Mouse (Mus musculus): ENCODE results near the gene Cdr2.
A peak's percentile ranks its signal among the peaks of the same experiment; 100 is the strongest.
"Not testable (repeated sequence)": the region's sequence is repeated elsewhere in the genome, so short reads cannot be mapped to it uniquely, and the experiment has no call there.

Gene Cdr2

DNA sequence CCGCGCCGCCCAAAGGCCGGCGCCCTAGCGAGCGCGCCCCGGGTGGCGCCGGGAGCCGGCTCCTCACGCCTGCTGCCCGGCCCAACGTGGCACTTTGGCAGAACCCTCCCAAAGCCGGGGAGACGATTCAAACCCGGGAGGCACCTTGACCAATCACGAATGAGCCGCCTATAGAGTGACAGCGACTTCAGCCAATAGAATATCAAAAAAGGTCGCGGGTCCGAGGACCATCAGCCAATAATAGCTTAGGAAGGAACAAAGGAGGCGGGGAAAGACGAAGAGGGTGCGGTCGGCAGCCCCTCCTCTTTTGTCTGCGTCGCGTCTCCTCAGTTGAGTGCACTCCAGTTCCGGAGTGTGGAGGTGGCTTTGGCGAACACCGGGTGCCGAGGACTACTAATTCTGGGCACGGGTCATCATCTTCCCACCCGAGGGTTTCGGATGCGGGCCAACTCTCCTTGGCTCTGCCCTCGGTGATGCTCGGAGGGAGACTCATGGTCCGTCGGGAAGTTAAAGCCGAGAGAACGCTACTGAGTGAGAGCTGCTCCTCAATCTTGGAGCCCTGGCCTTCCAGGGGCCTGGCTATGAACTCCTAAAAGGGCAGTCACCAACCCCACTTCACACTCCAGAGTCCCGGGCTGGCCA lies at the start of gene Cdr2, which contains the start of gene Mfsd13b:
Gene Cdr2, minus strand, starts transcription at position 113 of the 642 bp plus-strand sequence.
Gene Mfsd13b, plus strand, starts transcription at position 310 of the 642 bp plus-strand sequence.
- peak; percentile 100 for DNase-seq (ENCODE audit: low read depth)

DNA sequence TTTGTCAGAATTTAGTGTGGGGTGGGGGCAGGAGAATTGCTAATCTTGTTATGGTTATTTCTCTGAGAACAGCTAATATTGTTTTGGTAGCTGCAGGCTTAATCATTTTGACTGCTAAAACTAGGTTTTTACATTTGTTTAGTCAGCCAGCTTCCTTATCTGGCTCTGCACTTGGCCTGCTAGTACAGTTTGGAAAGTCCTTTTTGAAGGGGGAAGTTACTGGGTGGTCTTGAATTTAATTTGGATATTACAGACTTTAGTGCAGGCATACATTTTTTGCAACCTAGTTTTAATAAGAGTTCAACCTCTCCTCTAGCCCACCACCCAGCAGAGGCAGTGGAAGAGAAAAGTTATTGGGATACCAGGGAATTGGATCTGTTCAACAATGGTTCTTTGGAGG lies 47.8 kb upstream of the Cdr2 start:
- not testable (repeated sequence) for DNase-seq (ENCODE audit: low read depth)

DNA sequence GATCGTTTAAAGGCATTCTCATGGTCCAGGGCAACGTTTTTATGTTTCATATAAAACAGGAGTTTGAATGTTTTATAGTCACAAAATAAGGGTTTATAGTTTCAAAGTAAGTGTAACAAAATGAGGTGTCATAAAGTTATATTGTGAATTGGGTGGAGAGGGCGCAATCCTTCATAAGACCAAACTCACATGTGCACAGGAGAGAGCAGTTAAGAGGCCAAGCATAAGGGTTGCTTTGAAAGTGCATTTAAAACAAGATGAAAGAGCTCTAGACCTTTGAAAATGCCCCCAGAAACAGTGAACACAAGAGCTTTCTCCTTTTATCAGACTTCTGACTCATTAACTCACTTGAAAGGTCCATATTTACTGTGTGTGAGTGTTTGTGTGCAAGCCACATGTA lies 44.2 kb upstream of the Cdr2 start:
- no peak for DNase-seq (ENCODE audit: low read depth)

DNA sequence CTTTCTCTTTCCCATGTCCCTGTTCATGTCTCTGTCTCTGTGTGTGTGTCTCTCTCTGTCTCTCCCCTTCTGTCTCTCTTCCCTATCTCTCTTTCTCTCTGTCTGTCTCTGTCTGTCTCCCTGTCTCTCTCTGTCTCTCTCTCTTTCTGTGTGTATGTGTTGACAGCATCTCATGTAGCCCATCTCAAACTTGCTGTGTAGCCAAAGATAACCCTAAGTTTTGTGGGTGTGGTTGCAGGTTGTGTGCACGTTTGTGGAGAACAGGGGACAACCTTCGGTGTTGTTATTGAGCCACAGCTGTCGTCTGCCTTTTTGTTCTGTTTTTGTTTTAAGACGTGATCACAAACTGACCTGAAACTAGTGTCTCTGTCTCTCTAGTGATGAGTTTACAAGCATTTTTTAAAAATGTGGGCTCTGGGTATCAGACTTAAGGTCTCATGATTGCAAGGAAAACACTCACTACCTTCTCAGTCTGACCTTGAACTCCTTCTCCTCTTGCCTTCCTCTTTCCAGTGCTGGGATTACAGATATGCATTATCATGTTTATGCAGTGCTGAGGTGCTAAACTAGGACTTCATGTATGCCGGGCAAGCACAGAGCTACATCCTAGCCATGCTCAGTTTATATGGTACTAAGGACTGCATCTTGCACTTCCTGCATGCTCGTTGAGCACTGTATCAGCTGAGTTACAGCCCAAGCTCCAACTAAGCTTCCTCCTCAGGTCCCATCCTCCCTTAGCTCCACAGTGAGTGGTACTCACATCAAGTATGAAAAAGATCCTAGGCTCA lies 43.3 kb upstream of the Cdr2 start:
- DNase-seq (ENCODE audit: low read depth): no peak

DNA sequence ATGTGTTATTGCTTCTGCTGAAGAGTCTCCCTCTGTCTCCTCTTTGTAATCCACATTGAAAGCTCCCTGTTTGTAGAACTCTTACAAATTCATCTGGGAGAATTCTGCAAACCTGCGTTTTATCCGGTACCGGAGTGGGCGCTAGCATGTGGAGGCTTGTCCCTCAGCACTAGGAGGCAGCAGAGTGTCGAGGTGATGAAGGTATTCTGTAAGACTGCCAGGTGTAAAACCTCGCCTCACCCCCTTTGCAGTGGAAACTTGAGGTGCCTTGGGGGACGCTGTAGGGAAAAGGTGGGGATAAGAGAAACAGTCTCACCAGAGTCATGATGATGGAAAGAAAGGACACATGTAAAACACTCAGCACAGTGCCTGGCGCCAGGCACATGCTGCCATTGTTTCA lies 38.2 kb upstream of the Cdr2 start:
- DNase-seq (ENCODE audit: low read depth): peak; percentile 22

DNA sequence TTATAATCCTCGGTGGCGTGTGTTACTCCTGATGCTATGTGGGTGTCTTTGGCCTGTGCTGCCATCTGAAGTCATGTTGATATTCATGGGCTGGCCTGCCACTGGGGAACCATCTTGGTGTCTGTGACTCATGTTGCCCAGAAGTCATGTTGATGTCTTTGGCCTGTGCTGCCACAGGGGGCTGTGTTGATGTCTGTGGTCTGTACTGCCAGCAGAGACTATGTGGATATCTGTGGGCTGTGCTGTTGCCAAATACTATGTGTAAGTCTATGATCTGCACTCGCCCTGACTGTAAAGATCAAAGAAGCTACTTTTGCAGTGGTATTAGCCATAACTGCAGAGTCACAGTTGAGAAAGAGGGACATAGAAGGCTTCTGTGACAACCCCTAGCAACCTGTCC lies 36.7 kb upstream of the Cdr2 start:
- no peak for DNase-seq (ENCODE audit: low read depth)

DNA sequence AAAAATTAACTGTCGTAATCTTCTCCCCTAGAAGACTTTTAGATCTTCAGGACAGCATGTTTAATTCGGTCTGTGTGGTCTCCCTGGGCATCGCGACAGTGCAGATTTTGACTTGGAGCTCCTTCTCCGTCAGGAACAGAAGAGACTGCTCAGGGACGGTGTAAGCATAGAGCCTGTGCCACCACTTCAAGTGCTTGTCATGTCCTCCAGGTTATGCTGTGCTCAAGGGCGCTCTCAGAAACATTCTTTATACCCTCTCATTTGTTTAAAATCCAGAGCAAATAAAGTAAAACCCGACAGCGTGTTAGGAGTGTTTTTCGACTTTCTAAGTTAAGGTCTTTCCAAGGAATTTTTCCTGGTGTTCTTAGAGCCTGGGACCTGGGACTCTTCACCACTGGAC lies 32.4 kb upstream of the Cdr2 start:
- DNase-seq (ENCODE audit: low read depth): no peak

DNA sequence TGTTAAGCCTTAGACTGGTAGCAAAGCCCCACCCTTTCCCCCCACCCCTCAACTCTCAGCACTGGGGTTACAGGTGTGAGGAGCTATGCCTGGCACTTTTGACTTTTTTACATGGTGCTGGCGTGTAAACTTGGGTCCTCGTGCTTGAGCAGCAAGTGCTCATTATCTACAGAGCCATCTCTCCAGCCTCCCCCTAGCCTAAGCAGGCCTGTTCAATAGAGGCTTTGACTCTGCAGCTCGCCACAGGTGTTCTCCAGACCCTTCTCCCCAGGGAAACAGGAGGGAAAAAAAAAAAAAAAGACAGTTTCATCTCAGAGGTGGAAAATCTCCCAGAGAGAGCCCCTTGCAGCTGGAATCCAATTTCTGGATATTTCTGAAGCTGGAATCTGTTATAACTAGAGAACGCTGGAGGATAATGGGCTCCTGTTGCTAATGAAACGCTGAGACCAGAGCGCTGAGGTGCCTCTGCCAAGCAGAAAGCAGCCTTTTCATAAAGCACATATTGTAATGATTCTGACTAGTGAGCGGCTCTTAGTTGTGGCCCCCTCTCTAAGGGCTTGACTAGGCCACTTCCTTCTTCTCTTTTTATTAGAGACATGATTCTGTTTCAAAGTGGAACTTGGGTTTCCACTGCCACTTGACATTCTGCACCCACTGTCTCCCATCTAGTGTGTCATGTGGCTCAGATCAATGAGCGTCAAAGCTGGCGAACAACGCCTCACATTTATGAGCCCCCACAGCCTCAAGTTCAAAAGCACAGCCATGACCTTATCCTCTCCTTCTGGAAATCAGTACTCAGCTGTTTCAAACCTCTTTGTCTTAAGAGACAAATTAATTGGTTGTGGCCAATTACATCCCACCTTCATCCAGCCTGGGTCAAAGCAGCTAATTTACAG lies 29.9 kb upstream of the Cdr2 start:
- DNase-seq (ENCODE audit: low read depth): no peak

DNA sequence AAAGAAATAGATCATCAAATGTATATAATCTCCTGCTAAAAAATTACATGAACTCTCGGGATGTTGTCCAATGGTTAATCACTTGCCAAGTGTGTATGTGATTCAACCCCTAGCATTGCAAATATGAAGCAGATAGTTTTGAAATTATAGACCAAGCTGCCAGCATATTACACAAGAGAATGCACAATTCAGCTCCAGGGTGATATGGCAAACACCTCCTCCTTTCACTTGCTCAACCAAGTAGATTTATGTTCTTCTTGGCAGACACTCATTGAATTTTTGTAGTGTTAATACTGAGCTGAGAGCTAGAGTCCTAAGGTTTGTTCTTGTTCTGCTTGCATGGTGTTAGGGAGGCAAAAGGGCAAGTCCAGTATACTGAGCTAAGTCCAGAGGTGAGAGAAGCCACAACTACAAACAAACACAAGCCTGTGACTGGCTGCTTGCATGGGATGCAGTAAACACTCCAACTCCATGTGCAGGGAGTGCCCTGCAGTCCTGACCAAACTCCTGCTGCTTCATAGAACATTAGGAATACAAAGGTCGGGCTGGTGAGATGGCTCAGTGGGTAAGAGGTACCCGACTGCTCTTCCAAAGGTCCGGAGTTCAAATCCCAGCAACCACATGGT lies 21.8 kb upstream of the Cdr2 start:
- DNase-seq (ENCODE audit: low read depth): no peak

DNA sequence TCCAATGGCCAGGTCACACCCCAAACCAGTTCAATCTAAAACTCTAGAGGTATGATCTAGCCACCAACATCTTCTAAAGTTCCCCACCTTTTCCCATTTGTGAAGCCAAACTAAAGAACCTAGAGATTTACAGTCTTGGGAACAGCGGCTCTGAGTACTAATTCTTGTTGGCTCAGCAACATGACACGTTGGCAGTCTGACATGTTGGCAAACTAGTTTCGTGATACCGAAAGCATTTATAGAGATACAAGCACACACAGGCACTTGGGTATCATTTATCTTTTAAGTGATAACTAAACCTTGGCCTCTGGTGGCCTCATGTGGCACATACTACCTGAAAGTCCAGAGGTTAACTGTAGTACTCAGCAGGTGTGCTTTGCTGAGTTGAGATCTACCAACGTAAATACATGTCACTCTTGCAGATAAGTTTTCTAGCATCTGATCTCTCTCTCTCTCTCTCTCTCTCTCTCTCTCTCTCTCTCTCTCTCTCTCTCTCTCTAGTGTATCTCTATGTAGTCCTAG lies 20.4 kb upstream of the Cdr2 start:
- DNase-seq (ENCODE audit: low read depth): no peak

DNA sequence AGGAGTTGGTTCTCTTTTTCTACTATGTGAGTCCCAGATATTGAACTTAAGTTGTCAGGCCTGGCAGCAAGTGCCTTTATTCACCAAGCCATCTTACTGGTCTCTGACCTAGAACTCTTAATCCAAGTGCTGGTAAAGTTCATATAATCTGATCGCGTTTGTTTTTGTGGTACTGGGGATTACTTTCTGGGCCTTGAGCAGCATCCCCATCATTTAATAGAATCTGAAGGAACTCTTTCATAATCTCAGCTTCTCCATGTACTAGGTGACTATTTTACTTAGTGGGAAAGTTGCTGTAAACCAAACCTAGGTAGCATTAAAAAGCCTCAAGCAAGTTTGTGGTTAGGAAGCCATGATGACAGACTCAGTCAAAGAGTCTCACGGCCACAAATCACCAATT lies 19.8 kb upstream of the Cdr2 start:
- DNase-seq (ENCODE audit: low read depth): no peak

DNA sequence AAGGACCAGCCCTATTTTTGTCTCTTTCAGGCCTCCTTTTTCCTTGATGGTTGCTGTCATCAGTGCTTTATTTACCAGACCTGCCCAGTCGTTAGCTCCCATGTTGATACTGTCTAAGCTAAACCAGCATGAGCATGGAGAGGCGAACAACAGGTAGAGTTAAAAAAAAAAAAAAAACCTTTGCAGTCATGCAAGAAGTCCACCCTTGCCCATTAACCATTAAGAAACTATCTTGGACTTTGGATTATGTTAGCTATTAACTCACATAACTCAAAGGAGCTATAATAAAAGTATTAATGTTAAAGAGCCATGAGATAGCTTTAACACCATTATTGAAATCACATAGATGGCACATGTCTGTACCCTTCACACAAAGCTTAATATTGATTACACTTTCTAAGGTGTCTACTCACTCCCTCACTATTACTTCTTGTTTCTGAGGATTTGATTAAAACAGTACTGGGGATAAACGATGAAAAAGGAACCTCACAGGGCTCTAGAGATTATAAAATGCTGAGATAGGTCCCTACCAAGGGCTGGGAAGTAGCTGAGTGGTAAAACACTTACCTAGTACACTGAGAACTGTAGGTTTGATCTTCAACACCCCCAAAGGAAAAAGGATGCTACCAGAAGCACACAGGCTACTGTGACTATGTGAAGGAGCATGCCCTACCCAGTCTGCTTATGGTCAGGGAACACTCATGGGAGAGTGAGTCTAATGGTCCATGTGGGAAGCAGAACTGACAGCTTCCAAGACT lies 18.1 kb upstream of the Cdr2 start:
- no peak for DNase-seq (ENCODE audit: low read depth)

DNA sequence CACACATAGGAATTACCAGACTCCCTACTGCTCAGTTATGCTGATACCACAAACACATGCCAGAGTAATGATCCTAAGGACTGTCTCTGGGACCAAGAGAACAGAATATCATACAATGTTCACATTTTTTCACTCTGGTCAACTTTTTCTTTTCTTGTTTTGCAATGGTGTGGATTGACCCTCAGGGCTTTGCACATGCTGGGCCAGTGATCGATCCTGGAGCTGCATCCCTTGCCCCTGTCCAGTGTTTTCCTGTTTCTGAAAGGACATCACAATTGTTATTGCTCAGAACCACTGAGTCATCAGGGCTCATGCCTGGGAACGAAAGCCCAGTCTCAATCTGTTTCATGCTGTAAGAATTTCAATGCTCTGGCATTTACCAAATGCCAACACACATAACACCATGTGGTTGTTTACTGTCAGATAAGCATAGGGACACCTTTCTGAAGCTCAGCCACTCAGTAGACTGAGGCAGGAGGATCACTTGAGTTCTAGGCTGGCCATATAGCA lies 17.0 kb upstream of the Cdr2 start:
- no peak for DNase-seq (ENCODE audit: low read depth)

DNA sequence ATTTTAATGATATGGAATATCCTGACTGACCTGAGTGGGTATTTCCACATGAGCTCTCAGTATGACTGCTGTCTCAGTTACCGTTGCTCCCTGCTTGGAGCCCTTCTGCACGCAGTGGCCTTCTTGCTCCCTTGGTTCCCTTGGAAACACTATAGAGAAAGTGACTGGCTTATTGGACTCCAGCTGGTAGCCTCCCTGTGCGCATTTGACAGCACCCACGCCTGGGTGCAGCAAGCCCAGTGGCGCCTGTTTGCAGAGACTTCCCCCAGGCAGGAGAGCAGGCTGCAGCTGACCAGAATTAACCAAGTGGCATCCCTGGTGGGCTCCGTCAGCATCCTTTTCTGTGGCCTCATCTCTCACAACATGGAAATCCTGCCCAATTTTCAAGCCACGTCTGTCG lies 9.1 kb upstream of the Cdr2 start:
- DNase-seq (ENCODE audit: low read depth): no peak

DNA sequence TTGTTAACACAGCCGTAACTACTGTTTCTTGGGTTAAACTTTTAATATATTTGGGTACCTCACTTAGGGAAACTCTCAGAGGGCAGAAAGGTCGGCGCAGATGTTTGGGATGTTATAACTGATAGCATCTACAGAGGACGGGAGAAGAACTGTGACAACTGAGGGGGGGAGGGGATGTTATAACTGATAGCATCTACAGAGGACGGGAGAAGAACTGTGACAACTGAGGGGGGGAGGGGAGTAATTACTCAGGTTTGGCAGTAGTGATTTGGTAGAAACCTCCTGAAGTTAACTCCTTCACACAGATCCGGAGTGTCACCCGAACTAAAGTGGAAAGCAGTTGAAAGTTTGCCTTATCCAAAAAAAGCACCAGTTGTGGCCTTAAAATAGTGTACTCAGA lies 856 bp upstream of the Cdr2 start:
- no peak for DNase-seq (ENCODE audit: low read depth)

DNA sequence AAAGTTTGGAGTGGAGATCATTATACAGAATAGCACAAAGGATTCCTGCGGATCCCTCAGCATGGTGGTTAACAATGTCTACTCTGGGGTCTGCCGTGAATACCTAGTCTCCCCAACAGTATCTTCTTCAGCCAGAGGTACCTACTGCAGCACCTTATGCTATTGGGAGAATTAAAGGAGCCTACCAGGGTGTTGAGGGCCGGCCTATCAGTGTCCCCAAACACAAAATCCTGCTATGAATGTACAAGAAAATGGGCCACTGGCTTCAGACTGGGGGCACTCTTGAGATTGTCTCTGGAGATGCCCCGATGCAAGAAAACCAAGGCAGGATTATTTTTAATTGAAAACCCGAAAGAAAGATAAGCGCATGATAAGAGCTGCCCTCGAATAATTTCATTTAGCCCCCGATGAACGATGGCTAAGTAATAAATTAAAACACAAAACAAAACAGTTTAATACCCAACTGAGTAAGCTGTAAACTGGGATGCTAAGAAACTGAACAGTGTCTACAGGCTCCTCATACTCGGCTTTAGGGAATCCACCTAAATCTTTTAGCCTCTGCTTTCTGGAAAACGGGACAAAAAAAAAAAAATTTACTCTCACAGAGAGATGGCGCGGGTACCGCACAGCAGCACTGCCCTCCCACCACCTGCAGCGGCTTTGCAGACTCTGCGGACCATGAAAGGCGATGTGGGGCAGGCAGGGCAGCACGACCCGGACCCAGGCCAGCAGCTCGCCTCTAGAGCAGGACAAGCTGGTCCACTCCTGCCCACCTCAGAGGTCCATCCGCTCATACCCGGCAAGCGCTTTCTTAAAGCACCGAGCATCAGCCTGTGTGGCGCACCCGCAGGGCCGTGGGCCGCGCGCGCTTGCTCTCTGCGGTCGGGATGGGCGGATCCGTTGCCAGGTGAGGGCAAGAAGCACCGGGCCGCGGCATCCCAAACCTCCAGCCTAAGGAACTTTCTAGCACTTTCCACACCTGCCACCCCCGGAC lies 884 bp downstream of the Cdr2 start:
- DNase-seq (ENCODE audit: low read depth): peak; percentile 76

DNA sequence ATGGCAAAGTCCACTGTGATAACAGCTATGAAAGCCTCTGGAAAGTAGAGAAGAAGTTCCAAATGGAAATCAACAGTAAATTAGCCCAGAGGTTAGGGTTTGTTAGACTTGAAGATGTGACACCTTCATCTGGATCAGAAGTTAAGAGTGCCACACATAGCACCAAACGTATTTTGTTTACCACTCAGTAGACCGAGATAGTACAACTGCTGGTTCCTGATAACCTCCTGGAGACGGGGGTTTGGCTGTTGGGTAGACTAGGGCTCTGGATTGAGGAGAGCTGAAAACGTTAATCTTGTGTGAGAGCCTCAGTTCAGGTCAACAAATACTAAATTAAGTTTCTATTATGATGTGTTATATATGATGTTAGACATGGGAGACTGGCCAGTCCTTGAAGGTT lies 2.1 kb downstream of the Cdr2 start:
- no peak for DNase-seq (ENCODE audit: low read depth)

DNA sequence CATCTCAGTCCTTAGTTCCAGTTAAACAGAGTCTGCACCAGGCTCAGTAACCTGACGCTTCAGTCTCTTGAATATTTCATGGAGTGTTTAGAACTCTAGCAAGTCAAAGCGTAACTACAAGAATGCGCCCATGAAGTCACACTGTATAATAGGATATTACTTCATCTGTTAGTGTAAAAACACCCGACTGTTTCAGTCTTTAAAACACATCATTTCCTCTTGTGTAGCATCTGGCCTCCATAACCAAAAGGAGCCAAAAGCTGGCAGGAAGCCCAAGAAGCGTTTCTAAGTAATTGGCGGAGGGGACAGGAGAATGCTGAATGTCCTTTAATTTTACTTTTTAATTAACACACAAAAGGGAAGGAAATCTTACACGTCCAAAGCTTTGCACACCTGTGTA lies 5.0 kb downstream of the Cdr2 start:
- no peak for DNase-seq (ENCODE audit: low read depth)

DNA sequence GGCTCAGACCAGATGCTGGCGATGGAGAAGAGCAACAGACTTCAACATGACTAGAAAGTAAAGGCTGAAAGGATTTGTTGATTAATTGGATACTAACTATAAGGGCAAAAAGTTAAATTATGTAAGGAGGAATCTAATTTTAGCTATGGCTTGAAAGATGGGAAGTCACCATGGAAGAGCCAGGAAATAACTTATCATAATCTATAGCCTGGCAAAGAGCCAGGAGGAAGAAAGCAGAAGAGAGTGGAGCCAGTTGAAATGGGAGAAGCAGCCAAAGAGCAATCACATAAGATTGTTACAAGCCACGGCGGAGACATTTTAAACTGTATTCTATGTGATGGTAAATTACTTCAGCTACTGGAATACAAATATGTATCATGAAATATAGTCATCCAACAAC lies 8.1 kb downstream of the Cdr2 start:
- no peak for DNase-seq (ENCODE audit: low read depth)

DNA sequence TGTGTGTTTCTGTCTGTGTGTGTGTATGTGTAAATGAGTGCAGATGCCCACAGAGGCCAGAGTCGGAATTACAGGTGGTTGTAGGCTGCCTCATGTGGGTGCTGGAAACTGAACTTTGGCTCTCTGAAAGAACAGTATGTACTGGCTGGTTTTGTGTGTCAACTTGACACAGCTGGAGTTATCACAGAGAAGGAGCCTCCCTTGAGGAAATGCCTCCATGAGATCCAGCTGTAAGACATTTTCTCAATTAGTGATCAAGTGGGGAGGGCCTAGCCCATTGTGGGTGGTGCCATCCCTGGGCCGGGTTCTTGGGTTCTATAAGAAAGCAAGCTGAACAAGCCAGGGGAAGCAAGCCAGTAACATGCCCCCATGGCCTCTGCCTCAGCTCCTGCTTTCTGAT lies 9.6 kb downstream of the Cdr2 start:
- not testable (repeated sequence) for DNase-seq (ENCODE audit: low read depth)

Measured in induced T-regulatory cell, adult 2 months (primary cell).